Mouse (Mus musculus) bone marrow, adult 2 months (tissue): ENCODE results near the gene Mrpl42.

Source experiments
- CTCF ChIP-seq: fragments of 200-500 bp; IDR thresholded peaks from 2 replicates; pipeline ENCODE4 v1.5.1; 2011; ENCODE audit warnings: low read length, control low read depth; ENCODE audit not compliant: control insufficient read depth, insufficient read depth
- POLR2A ChIP-seq: fragments of 200-500 bp; IDR thresholded peaks from 2 replicates; pipeline ENCODE4 v1.6.1; 2011; ENCODE audit warnings: low read depth, mild to moderate bottlenecking, control low read depth, low read length, borderline replicate concordance; ENCODE audit not compliant: control insufficient read depth

DNA sequence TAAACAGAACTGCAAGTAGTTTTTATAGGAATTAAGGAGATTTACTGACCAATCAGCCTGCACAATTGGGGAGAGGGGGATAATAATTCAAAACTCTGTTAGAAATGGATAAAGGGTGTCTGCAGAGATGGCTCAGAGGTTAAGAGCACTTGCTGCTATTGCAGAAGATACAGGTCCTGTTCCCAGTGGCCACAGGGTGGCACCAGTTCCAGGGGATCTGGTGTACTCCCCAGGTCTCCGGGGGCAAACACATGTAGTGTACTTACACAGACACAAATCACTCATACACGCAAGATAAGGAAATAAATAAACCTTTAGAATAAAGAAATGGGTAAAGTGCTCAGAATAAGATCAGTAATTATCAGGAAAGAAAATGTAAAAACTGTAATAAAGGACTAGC is 12.1 kb downstream of the Mrpl42 start:
- TF ChIP-seq CTCF (peak; percentile 44; the same call in 1 of the 2 replicates), POLR2A (no peak)
